Mouse (Mus musculus) embryonic facial prominence, embryonic 14.5 days (tissue): ENCODE data around the gene 1110008L16Rik. TPM values are rescaled to one million over a fixed set of nuclear protein-coding genes. Genes with fewer than 3 reads are reported as not detected.

ENCODE experiments used
- ATAC-seq: fragments of 200-750 bp; cut with Nextera tagmentation; 2 replicates; pipeline ENCODE4 v1.8.0; 2017; ENCODE audit warnings: low read depth, moderate number of reproducible peaks, moderate TSS enrichment
- DNase-seq: peaks from one replicate; pipeline ENCODE4 v3.0.0-alpha.2; 2015; ENCODE audit warnings: low spot score
- H3K27ac ChIP-seq: fragments of 300-500 bp; sonication (generic); replicated peaks from 2 replicates; pipeline ENCODE4 v1.5.1; 2014; ENCODE audit warnings: low read depth, mild to moderate bottlenecking, low read length, moderate library complexity
- H3K27me3 ChIP-seq: fragments of 300-500 bp; sonication (generic); replicated peaks from 2 replicates; pipeline ENCODE4 v1.6.1; 2014; ENCODE audit warnings: low read length; ENCODE audit not compliant: control insufficient read depth, insufficient read depth
- H3K36me3 ChIP-seq: fragments of 300-500 bp; sonication (generic); 2 replicates; pipeline ENCODE4 v1.6.1; 2014; ENCODE audit warnings: low read length, mixed read lengths; ENCODE audit not compliant: control insufficient read depth, insufficient read depth
- H3K4me1 ChIP-seq: fragments of 300-500 bp; sonication (generic); 2 replicates; pipeline ENCODE4 v1.6.1; 2014; ENCODE audit warnings: antibody characterized with exemption, low read length; ENCODE audit not compliant: control insufficient read depth, insufficient read depth
- H3K4me2 ChIP-seq: fragments of 300-500 bp; sonication (generic); 2 replicates; pipeline ENCODE4 v1.6.1; 2014; ENCODE audit warnings: low read depth, mild to moderate bottlenecking, low read length, moderate library complexity, mixed read lengths
- H3K4me3 ChIP-seq: fragments of 300-500 bp; sonication (generic); 2 replicates; pipeline ENCODE4 v1.5.1; 2014; ENCODE audit warnings: low read depth, mild to moderate bottlenecking, low read length
- H3K9ac ChIP-seq: fragments of 300-500 bp; sonication (generic); 2 replicates; pipeline ENCODE4 v1.6.1; 2014; ENCODE audit warnings: low read depth, mild to moderate bottlenecking, low read length, moderate library complexity, mixed read lengths
- H3K9me3 ChIP-seq: fragments of 300-500 bp; sonication (generic); 2 replicates; pipeline ENCODE4 v1.6.1; 2016; ENCODE audit warnings: low read length; ENCODE audit not compliant: control insufficient read depth
- WGBS: fragments of 180-500 bp; shearing (Covaris S2); extraction: QIAGEN DNeasy Blood & Tissue Kit; methylation state at CpG from one replicate; pipeline ENCODE4 v1.1.7; 2014; 5-methylcytosine and 5-hydroxymethylcytosine counted together
- polyA plus RNA-seq: library from polyadenylated mRNA; unstranded; fragments of >200 nt; fragmentation: Nextera tagmentation; extraction: Ambion mirVana; gene quantifications from 2 replicates; pipeline ENCODE4 v1.2.1, GENCODE M21; 2014

The 1110008L16Rik gene
- polyA plus RNA-seq, 1 experiment from 2014 or later = 12.1 TPM

GRCm38 (mm10) chr12:55415255-55415654 is 115.9 kb downstream of the 1110008L16Rik start:
- H3K4me1 ChIP-seq = no peaks in the 10 kb centered on the region
- WGBS = 97% methylated on average over 5 of the region's 5 CpGs
- peaks cover 92% of the 10 kb centered on the region for H3K36me3 ChIP-seq

GRCm38 (mm10) chr12:55415762-55416161 is 116.4 kb downstream of the 1110008L16Rik start:
- 88% methylated on average over 1 of the region's 1 CpGs for WGBS
- H3K4me2 ChIP-seq = no peak overlapping the region
- H3K4me1 ChIP-seq = no peaks in the 10 kb centered on the region
- no peak overlapping the region for H3K9ac ChIP-seq
- no peaks in the 10 kb centered on the region for H3K27me3 ChIP-seq
- no peak overlapping the region for H3K27ac ChIP-seq
- H3K36me3 ChIP-seq = peaks cover 92% of the 10 kb centered on the region
- ATAC-seq (no peak), DNase-seq (no peak)
- H3K9me3 ChIP-seq = no peaks in the 10 kb centered on the region
- no peak overlapping the region for H3K4me3 ChIP-seq

More at GRCm38 (mm10) chr12:55415255-55415654, 115.9 kb downstream of the 1110008L16Rik start:
- ATAC-seq = no peak
- Histone ChIP-seq H3K9ac (no peak overlapping the region), H3K27me3 (no peaks in the 10 kb centered on the region), H3K27ac (no peak overlapping the region), H3K9me3 (no peaks in the 10 kb centered on the region), H3K4me3 (no peak overlapping the region), H3K4me2 (no peak overlapping the region)
- no peak for DNase-seq

- Histone ChIP-seq H3K9ac (no peak overlapping the region), H3K36me3 (peaks cover 53% of the 10 kb centered on the region), H3K27ac (no peak overlapping the region), H3K4me2 (no peak overlapping the region), H3K27me3 (no peaks in the 10 kb centered on the region), H3K4me1 (no peaks in the 10 kb centered on the region), H3K4me3 (no peak overlapping the region), H3K9me3 (no peaks in the 10 kb centered on the region)
- ATAC-seq (no peak), DNase-seq (no peak)
- 94% methylated on average over 24 of the region's 24 CpGs for WGBS
These were observed 120.8 kb downstream of the 1110008L16Rik start for GRCm38 (mm10) chr12:55420220-55420619.

GRCm38 (mm10) chr12:55422057-55422456 is 122.7 kb downstream of the 1110008L16Rik start:
- ATAC-seq = no peak
- H3K27me3 ChIP-seq = no peaks in the 10 kb centered on the region
- no peaks in the 10 kb centered on the region for H3K9me3 ChIP-seq
- no peaks in the 10 kb centered on the region for H3K4me1 ChIP-seq
- WGBS = 25% methylated on average over 3 of the region's 3 CpGs
- no peak overlapping the region for H3K4me2 ChIP-seq
- no peak overlapping the region for H3K27ac ChIP-seq
- no peak for DNase-seq
- peaks cover 35% of the 10 kb centered on the region for H3K36me3 ChIP-seq
- H3K4me3 ChIP-seq = no peak overlapping the region
- no peak overlapping the region for H3K9ac ChIP-seq

- Histone ChIP-seq H3K4me3 (no peak overlapping the region), H3K27me3 (no peaks in the 10 kb centered on the region), H3K27ac (no peak overlapping the region), H3K9ac (no peak overlapping the region), H3K4me1 (no peaks in the 10 kb centered on the region), H3K9me3 (no peaks in the 10 kb centered on the region), H3K36me3 (no peaks in the 10 kb centered on the region), H3K4me2 (no peak overlapping the region)
- no peak for ATAC-seq
- 88% methylated on average over 7 of the region's 7 CpGs for WGBS
- DNase-seq = no peak
These were observed 126.9 kb downstream of the 1110008L16Rik start for GRCm38 (mm10) chr12:55426300-55426699.

- no peak for ATAC-seq
- DNase-seq = no peak
- 78% methylated on average over 8 of the region's 8 CpGs for WGBS
These were observed 129.8 kb downstream of the 1110008L16Rik start for GRCm38 (mm10) chr12:55429201-55429600.

GRCm38 (mm10) chr12:55429956-55430355 is 130.6 kb downstream of the 1110008L16Rik start:
- Histone ChIP-seq H3K36me3 (no peaks in the 10 kb centered on the region), H3K4me2 (no peak overlapping the region), H3K9me3 (no peaks in the 10 kb centered on the region), H3K9ac (no peak overlapping the region), H3K4me1 (no peaks in the 10 kb centered on the region), H3K27ac (no peak overlapping the region), H3K27me3 (no peaks in the 10 kb centered on the region), H3K4me3 (no peak overlapping the region)
- no peak for DNase-seq
- 84% methylated on average over 4 of the region's 4 CpGs for WGBS
- no peak for ATAC-seq

More at GRCm38 (mm10) chr12:55429201-55429600, 129.8 kb downstream of the 1110008L16Rik start:
- Histone ChIP-seq H3K4me1 (no peaks in the 10 kb centered on the region), H3K4me3 (no peak overlapping the region), H3K4me2 (no peak overlapping the region), H3K36me3 (no peaks in the 10 kb centered on the region), H3K27me3 (no peaks in the 10 kb centered on the region), H3K9ac (no peak overlapping the region), H3K9me3 (no peaks in the 10 kb centered on the region), H3K27ac (no peak overlapping the region)

Other genes with a start within 250 kb of the 1110008L16Rik start
- 25.1 and 28.2 TPM in 2 replicates for gene 2700097O09Rik, start 219.5 kb upstream of the 1110008L16Rik start, polyA plus RNA-seq
- gene Srp54a, start 219.3 kb upstream of the 1110008L16Rik start, polyA plus RNA-seq = 194 and 212 TPM in 2 replicates
- gene Fam177a, start 175.1 kb upstream of the 1110008L16Rik start, polyA plus RNA-seq = 24.0 and 24.7 TPM in 2 replicates
- 63.4 and 72.9 TPM in 2 replicates for gene Srp54b, start 144.5 kb upstream of the 1110008L16Rik start, polyA plus RNA-seq
- not detected in 2 replicates for gene 1700047I17Rik2, start 100.0 kb upstream of the 1110008L16Rik start, polyA plus RNA-seq
- gene Srp54c, start 69.4 kb upstream of the 1110008L16Rik start, polyA plus RNA-seq = 87.1 and 88.6 TPM in 2 replicates
- gene Ppp2r3c, start 3.4 kb downstream of the 1110008L16Rik start, polyA plus RNA-seq = 12.4 and 12.6 TPM in 2 replicates
- 397 and 404 TPM in 2 replicates for gene Psma6, start 84.6 kb downstream of the 1110008L16Rik start, polyA plus RNA-seq
- 101 and 102 TPM in 2 replicates for gene Nfkbia, start 193.1 kb downstream of the 1110008L16Rik start, polyA plus RNA-seq